Mouse (Mus musculus) telencephalon, adult 2 months (tissue): ENCODE results near the gene Camsap3.

ENCODE experiments used
- DNase-seq: peaks from one replicate; pipeline ENCODE4 v3.0.0-alpha.2; 2011; ENCODE audit warnings: low read depth, low spot score

Camsap3 gene

DNA sequence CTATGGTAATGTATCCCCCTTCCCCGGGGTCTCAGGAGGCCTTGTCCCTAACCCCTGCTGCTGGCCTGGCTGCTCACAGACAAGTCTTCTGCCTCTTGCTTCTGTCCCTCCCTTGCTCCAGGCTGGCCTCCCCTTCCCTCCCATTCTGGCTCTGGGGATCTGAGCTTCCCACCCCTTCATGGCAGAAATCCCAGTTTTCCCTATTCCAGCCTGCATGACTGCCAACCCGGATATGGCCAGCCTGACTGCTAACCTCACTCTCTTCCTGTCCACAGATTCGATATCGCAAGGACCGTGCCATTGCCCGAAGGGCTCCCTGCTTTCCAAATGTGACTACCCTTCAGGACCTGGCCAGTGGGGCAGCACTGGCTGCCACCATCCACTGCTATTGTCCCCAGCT is 13.3 kb downstream of the Camsap3 start:
- no peak for DNase-seq

DNA sequence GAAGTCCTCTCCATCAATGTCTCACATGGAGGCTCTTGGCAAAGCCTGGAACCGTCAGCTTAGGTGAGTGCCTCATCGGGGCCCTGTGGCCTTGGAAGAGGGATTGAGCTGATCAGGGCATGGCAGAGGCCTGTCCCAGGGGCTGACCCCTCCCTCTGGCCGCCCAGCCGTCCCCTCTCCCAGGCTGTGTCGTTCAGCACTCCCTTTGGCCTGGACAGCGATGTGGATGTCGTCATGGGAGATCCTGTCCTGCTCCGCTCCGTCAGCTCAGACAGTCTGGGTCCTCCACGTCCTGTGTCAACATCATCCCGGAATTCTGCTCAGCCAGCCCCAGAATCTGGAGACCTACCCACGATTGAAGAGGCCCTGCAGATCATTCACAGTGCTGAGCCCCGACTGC is 16.3 kb downstream of the Camsap3 start:
- DNase-seq: no peak

- DNase-seq: no peak
Measured at GRCm38 (mm10) chr8:3606593-3606992, 19.5 kb downstream of the Camsap3 start.

GRCm38 (mm10) chr8:3607822-3608221 is 20.7 kb downstream of the Camsap3 start:
- DNase-seq: peak; percentile 36

- no peak for DNase-seq
Measured at GRCm38 (mm10) chr8:3609046-3609815, 22.1 kb downstream of the Camsap3 start.

DNA sequence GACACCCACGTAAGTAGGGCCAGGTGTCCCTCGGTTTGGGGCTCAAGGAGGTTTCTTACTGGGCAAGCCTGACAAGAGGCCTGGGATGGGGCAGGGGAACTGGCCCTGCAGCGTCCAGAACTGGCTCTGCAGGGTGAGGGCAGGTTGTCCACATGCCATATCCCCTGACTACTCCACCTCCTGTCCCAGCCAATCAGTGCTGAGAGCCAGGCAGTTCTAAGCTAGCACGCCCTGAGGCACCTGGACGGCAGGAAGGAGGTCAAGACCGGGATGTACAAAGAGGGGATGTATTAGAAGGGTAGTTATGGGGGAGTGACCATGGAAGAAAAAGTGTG is 22.7 kb downstream of the Camsap3 start:
- DNase-seq: no peak

GRCm38 (mm10) chr8:3621199-3621970 is 34.3 kb downstream of the Camsap3 start, which contains the start of the genes Xab2 and Pet100:
TSS of gene Xab2 (minus strand) at chr8:3621316.
TSS of gene Pet100 (plus strand) at chr8:3621548.
- DNase-seq: peak; percentile 100

GRCm38 (mm10) chr8:3622119-3622518 is 35.0 kb downstream of the Camsap3 start:
- DNase-seq: no peak

GRCm38 (mm10) chr8:3625445-3625844 is 38.4 kb downstream of the Camsap3 start, which contains the start of gene Pcp2:
TSS of gene Pcp2 (minus strand) at chr8:3625545.
- no peak for DNase-seq

- DNase-seq: no peak
Measured at GRCm38 (mm10) chr8:3626971-3627370, 39.9 kb downstream of the Camsap3 start.

GRCm38 (mm10) chr8:3628014-3628413 is 40.9 kb downstream of the Camsap3 start:
- no peak for DNase-seq

DNA sequence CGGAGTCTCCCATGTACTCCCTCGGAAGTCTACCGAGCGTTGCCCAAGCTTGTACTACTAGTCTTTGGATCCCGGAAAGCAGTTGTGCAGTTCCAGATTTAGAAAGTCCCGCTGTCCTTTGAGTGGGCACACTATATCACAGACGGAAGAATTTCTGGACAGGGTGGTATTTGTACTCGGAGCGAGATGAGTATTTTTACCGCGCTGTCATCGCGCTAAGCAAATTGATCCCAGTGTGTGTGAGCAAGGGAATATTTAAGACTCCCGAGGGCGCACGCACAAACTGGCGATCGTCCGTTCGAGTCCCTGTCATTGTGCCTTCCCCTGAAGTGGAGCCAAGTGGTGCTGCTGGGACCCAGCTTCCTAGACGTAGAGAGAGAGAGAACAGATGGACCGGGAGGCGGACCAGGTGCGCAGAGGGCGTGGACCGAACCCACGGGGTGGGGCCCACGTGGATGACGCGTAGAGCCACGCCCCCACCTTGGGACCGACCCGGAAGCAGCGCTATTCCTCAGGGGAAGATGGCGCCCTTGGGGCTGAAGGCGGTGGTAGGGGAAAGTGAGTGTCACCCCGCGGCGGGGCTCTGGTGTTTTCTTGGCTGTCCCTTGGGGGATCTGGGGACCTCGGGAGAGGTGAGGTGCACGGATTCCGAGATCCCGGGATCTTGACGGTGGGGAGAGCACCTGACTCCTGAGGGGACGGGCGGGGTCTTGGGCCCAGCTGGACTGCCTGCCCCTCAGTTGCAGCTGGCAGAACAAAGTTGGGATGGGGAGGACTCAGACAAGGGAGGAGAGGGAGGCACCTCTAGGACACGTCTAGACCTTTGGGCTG is 43.8 kb downstream of the Camsap3 start, which contains the start of gene Stxbp2:
TSS of gene Stxbp2 (plus strand) at position 309 of the 831 bp plus-strand sequence.
- DNase-seq: peak; percentile 53

DNA sequence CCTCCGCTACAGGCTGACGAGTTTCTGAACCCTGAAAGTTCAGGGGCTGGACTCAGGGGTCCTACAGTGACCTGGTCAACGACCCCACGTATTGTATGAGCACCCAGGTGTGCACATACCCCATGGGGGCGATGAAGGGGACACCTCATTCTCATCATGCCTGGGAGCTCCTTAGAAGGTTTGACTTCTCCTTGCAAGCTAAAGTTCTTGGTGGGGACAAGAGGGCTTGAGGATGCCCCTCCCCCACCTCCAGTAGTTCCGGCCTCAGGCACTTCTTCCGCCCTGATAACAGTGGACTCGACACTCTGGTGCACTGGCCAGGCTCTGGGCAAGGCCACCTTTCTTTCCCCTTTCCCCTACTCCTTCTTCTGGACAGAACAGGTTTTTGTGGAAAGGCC is 44.4 kb downstream of the Camsap3 start:
- no peak for DNase-seq

- DNase-seq: no peak
Measured at GRCm38 (mm10) chr8:3645804-3646203, 58.7 kb downstream of the Camsap3 start.

GRCm38 (mm10) chr8:3646824-3647531 is 59.9 kb downstream of the Camsap3 start:
- DNase-seq: no peak

- no peak for DNase-seq
Measured at GRCm38 (mm10) chr8:3647561-3647960, 60.5 kb downstream of the Camsap3 start.

DNA sequence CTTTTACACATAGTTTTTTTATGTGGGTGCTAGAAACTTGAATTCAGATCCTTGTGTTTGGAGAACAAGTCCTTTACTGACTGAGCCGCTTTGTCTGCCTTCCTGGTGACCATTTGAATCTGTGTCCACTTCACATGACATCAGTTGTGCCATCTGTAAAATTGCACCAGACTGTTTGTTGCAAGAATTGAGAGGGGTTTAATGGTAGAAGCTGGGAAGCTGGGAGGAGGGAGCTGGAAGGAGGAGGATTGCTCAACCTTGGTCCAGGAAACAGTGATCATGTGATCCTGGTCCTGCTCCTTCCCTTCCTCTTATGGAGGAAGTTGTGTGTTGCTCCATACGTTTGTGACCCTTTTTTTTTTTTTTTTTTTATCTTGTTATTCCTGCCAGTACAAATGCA is 61.2 kb downstream of the Camsap3 start:
- no peak for DNase-seq

GRCm38 (mm10) chr8:3648990-3649389 is 61.9 kb downstream of the Camsap3 start:
- DNase-seq: no peak

DNA sequence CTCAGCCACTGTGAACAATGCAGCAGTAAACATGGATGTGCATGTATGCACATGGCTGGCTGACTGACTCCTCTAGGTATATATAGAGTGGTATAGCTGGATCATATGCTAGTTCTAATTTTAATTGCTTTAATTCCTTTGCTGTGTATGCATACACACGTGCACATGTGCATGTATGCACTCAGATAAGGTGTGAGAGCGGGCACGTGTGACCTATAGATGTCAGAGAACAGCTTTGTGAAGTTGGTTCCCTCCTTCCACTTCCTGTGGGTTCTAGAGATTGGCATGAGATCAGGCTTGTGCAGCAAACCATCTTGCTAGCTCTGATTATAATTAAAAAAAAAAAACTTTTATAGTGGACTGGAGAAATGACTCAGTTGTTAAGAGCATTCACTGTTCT is 65.8 kb downstream of the Camsap3 start:
- no peak for DNase-seq

DNA sequence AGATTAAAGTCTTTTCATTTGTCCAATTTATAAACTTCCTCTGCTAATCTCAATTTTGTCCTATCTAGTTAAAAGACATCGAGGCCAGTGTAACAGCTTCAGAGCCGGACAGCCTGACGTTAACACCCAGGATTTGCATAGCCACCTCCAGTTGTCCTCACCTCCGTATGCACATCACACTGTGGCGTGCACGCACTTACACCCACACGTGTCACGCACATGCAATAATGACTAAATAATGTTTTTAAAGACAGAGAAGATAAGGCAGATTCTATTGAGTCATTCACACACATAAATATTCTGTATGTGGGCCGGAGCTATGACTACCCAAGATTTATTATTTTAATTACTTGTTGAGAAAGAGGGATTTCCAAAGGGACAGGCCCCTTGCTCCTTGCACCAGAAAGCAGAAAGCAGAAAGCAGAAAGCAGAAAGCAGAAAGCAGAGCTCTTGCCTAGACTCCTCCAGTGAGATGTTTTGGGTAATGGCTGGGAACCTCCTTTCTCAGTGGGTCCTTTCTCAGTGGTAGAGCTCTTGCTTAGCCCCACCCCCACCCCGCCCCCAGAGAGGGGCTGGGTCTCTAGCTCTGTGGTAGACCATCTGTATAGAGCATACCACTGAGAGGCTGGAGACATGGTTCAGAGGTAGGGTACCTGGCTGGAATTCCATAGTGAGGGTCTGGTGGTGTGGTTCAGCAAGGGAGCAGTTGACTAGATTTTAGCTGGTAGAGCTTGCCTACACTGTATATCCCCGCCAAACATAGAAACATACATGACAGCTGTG is 67.8 kb downstream of the Camsap3 start:
- no peak for DNase-seq
